Mouse (Mus musculus): ENCODE measurements around the gene Mapk1ip1l. TPM values are rescaled to one million over a fixed set of nuclear protein-coding genes. Genes with fewer than 3 reads are reported as not detected.
A peak's percentile ranks its signal among the peaks of the same experiment; 100 is the strongest.

Gene Mapk1ip1l
- polyA plus RNA-seq, 1 experiment from 2014 or later = 84.7 TPM

DNA sequence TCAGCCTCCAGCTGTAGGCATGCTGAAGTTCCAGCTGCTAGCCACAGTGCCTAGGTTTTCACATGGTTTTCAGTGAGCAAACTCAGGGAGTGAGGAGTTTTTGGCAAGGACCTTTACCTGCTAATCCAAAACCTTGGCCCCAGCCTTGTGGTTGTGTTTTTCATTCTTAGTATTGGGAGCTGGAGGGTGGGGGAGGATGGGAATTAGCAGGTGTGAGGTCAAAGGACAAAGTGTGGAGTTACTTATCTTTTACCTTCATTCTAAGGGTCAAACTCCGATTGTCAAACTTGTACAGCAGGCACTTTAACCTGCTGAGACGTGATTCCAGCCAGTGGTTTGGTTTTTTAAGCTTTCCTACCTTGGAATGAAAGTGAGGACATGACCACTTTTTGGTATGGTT, 1.8 kb upstream of the Mapk1ip1l start:
- Histone ChIP-seq H3K4me1 (replicated peaks; ENCODE audit: control insufficient read depth, insufficient read depth, low read length) (peaks cover 33% of the 10 kb centered on the region), H3K27me3 (replicated peaks; ENCODE audit: control insufficient read depth, insufficient read depth, low read length) (no peaks in the 10 kb centered on the region), H3K9ac (ENCODE audit: low read depth, low read length) (no peak overlapping the region), H3K4me3 (ENCODE audit: low read depth, low read length) (no peak overlapping the region), H3K27ac (ENCODE audit: low read depth, low read length) (peak overlapping the region; percentile 10; the same call in 1 of the 2 replicates), H3K9me3 (ENCODE audit: control insufficient read depth, low read length) (no peaks in the 10 kb centered on the region), H3K4me2 (no peak overlapping the region), H3K36me3 (ENCODE audit: control insufficient read depth, insufficient read depth, low read length) (peaks cover 2% of the 10 kb centered on the region; the same call in 1 of the 2 replicates)
- DNase-seq (ENCODE audit: low spot score) (no peak), ATAC-seq (replicated peaks; ENCODE audit: low FRiP score) (no peak)
- whole genome bisulfite sequencing = 48% methylated on average over 2 of the region's 2 CpGs

DNA sequence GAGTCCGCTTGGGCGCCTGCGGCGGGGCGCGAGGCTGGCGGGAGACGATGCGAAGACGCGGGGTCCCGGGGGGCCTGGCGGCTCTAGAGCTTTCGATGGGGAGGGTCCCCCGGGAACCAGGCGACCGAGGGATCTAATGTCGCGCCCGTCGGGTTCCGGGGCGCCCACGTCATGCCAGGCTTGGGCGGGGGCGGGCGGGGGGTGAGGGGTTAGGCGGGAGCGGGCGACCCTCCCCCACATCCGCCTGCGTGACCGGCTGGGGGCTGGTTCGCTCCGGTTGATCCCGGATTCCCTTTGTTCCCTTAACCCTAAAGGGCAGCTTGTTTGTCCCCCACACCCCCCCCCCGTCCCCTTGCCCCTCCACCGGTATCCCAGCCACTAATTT, 334 bp downstream of the Mapk1ip1l start:
- peaks cover 4% of the 10 kb centered on the region; the same call in 1 of the 2 replicates for H3K36me3 ChIP-seq (ENCODE audit: control insufficient read depth, insufficient read depth, low read length)
- peak; percentile 64 for ATAC-seq (replicated peaks; ENCODE audit: low FRiP score)
- H3K4me1 ChIP-seq (replicated peaks; ENCODE audit: control insufficient read depth, insufficient read depth, low read length) = peaks cover 33% of the 10 kb centered on the region
- H3K27ac ChIP-seq (ENCODE audit: low read depth, low read length) = peak overlapping the region; percentile 91
- no peaks in the 10 kb centered on the region for H3K9me3 ChIP-seq (ENCODE audit: control insufficient read depth, low read length)
- 1% methylated on average over 38 of the region's 38 CpGs for WGBS
- H3K27me3 ChIP-seq (replicated peaks; ENCODE audit: control insufficient read depth, insufficient read depth, low read length) = no peaks in the 10 kb centered on the region
- peak overlapping the region; percentile 93 for H3K4me2 ChIP-seq
- DNase-seq (ENCODE audit: low spot score) = peak; percentile 69
- H3K4me3 ChIP-seq (ENCODE audit: low read depth, low read length) = peak overlapping the region; percentile 85
- peak overlapping the region; percentile 93 for H3K9ac ChIP-seq (ENCODE audit: low read depth, low read length)

DNA sequence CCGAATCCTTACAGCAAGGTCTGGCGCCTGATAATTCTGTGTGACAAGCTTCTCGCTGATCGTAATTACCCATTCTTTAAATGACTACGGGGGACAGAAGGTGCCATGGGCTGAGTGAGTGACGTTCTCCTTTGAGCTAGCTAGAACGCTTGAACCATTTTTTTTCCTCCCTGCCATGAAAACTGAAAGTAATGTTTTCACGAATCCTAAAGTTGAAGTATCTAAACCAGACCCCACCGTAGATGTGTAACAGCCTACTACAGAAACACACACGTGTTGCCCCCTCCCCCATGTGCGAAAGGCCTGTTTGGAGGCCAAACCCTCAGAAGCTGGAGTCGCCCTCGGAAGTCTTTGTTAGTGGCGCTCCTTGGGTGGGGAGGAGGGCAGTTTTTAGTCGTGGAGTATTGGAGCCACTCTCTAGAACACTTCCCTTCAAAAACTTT, 774 bp downstream of the Mapk1ip1l start:
- Histone ChIP-seq H3K4me2 (peak overlapping the region; percentile 93), H3K4me3 (ENCODE audit: low read depth, low read length) (peak overlapping the region; percentile 85), H3K9ac (ENCODE audit: low read depth, low read length) (peak overlapping the region; percentile 93), H3K27ac (ENCODE audit: low read depth, low read length) (peak overlapping the region; percentile 91), H3K27me3 (replicated peaks; ENCODE audit: control insufficient read depth, insufficient read depth, low read length) (no peaks in the 10 kb centered on the region), H3K36me3 (ENCODE audit: control insufficient read depth, insufficient read depth, low read length) (peaks cover 4% of the 10 kb centered on the region; the same call in 1 of the 2 replicates), H3K9me3 (ENCODE audit: control insufficient read depth, low read length) (no peaks in the 10 kb centered on the region), H3K4me1 (replicated peaks; ENCODE audit: control insufficient read depth, insufficient read depth, low read length) (peaks cover 33% of the 10 kb centered on the region)
- DNase-seq (ENCODE audit: low spot score) (peak; percentile 54), ATAC-seq (replicated peaks; ENCODE audit: low FRiP score) (peak; percentile 44)
- WGBS = under 1% methylated on average over 15 of the region's 15 CpGs

DNA sequence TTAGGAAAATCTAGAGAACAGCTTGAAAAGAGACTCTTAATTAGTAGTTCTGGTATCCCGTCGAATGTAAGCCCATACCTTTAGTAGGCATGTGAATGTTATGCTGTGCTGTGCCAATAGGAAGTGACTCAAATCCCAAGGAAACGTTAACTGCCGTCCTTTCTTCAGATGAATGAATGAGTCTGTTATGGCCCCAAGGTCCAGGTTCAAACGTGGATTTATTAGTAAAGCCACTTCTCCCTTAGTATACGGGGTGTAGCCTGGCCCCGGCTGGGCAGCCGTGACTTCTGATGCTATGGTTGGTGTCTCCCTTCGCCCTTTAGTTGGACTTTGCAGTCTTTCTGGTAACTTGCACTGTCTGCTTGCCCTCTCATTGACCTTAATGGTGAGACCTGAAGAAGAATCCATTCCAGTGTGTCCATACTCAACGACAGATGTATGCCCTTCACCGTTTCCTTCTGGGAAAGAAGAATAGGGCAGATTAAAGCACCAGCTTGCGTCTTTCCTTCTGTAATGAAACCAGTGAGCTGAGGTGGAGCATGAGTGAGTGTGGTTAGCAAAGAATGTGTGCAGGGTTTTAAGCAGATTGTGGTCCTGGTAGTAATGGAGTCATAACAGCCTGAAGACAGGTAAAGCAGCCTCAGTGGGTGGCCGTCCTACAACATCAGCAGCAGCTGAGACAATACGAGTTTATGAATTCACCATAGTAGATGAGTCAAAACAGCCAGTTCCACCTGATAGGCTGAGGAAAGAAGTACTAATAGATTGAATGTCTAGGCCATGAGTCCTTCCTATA, 5.0 kb downstream of the Mapk1ip1l start:
- peaks cover 9% of the 10 kb centered on the region; the same call in 1 of the 2 replicates for H3K36me3 ChIP-seq (ENCODE audit: control insufficient read depth, insufficient read depth, low read length)
- no peak overlapping the region for H3K4me3 ChIP-seq (ENCODE audit: low read depth, low read length)
- H3K4me1 ChIP-seq (replicated peaks; ENCODE audit: control insufficient read depth, insufficient read depth, low read length) = peaks cover 26% of the 10 kb centered on the region
- 80% methylated on average over 14 of the region's 14 CpGs for WGBS
- no peak for ATAC-seq (replicated peaks; ENCODE audit: low FRiP score)
- H3K4me2 ChIP-seq = no peak overlapping the region
- no peak overlapping the region for H3K9ac ChIP-seq (ENCODE audit: low read depth, low read length)
- DNase-seq (ENCODE audit: low spot score) = no peak
- no peaks in the 10 kb centered on the region for H3K9me3 ChIP-seq (ENCODE audit: control insufficient read depth, low read length)
- H3K27ac ChIP-seq (ENCODE audit: low read depth, low read length) = no peak overlapping the region
- no peaks in the 10 kb centered on the region for H3K27me3 ChIP-seq (replicated peaks; ENCODE audit: control insufficient read depth, insufficient read depth, low read length)

DNA sequence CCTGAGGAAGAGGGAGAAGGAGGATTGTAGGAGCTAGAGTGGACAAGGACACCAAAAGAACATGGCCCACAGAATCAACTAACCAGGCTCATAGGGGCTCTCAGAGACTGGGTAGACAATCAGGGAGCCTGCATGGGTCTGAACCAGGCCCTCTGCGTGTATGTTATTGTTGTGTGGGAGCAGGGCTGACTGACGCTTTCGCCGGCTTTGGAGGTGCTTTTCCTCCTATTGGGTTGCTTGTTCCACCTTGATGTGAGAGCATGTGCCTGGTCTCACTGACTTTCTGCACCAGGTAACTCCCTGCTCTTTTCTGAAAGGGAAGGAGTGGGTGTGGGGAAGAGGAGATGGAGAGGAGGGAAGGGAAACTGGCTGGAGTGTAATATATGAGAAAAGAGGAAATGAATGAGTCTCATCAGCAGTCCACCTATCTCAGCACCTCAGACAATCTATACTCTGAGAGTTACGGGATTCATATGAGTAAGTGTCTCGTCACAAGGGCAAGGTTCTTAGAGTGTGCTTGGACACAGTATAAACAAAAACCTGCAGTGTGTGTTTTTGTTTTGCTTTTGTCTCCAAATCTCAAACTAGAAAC, 6.8 kb downstream of the Mapk1ip1l start:
- 82% methylated on average over 6 of the region's 6 CpGs for WGBS
- Histone ChIP-seq H3K4me3 (ENCODE audit: low read depth, low read length) (no peak overlapping the region), H3K9me3 (ENCODE audit: control insufficient read depth, low read length) (no peaks in the 10 kb centered on the region), H3K4me2 (no peak overlapping the region), H3K4me1 (replicated peaks; ENCODE audit: control insufficient read depth, insufficient read depth, low read length) (peaks cover 20% of the 10 kb centered on the region), H3K36me3 (ENCODE audit: control insufficient read depth, insufficient read depth, low read length) (peaks cover 12% of the 10 kb centered on the region; the same call in 1 of the 2 replicates), H3K27me3 (replicated peaks; ENCODE audit: control insufficient read depth, insufficient read depth, low read length) (no peaks in the 10 kb centered on the region), H3K9ac (ENCODE audit: low read depth, low read length) (peak overlapping the region; percentile 12; the same call in 1 of the 2 replicates), H3K27ac (ENCODE audit: low read depth, low read length) (no peak overlapping the region)
- DNase-seq (ENCODE audit: low spot score) = no peak
- no peak for ATAC-seq (replicated peaks; ENCODE audit: low FRiP score)

DNA sequence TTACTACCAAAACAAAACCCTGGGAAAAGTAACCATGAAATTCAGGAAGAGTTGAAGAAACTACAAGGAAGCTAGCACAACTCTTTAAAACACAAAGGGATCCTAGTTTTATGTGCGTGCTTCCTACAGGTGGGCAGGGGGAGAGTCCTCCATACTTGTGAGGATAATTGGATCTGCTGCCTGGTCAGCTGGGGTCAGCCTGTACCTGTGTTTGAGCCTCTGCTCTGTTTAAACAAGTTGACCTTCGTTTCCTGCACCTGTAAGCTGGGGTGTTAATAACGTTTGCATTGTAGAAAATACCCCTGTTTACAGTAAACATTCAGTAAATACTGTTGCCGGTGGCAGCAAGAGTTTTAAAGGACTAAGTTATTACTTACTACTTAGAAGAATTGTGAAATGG, 7.9 kb downstream of the Mapk1ip1l start:
- H3K27ac ChIP-seq (ENCODE audit: low read depth, low read length) = no peak overlapping the region
- H3K9ac ChIP-seq (ENCODE audit: low read depth, low read length) = no peak overlapping the region
- H3K4me1 ChIP-seq (replicated peaks; ENCODE audit: control insufficient read depth, insufficient read depth, low read length) = peaks cover 10% of the 10 kb centered on the region; the same call in 1 of the 2 replicates
- no peak for DNase-seq (ENCODE audit: low spot score)
- no peak overlapping the region for H3K4me3 ChIP-seq (ENCODE audit: low read depth, low read length)
- no peaks in the 10 kb centered on the region for H3K27me3 ChIP-seq (replicated peaks; ENCODE audit: control insufficient read depth, insufficient read depth, low read length)
- 73% methylated on average over 4 of the region's 4 CpGs for WGBS
- no peak for ATAC-seq (replicated peaks; ENCODE audit: low FRiP score)
- no peaks in the 10 kb centered on the region for H3K9me3 ChIP-seq (ENCODE audit: control insufficient read depth, low read length)
- no peak overlapping the region for H3K4me2 ChIP-seq
- peaks cover 22% of the 10 kb centered on the region for H3K36me3 ChIP-seq (ENCODE audit: control insufficient read depth, insufficient read depth, low read length)

DNA sequence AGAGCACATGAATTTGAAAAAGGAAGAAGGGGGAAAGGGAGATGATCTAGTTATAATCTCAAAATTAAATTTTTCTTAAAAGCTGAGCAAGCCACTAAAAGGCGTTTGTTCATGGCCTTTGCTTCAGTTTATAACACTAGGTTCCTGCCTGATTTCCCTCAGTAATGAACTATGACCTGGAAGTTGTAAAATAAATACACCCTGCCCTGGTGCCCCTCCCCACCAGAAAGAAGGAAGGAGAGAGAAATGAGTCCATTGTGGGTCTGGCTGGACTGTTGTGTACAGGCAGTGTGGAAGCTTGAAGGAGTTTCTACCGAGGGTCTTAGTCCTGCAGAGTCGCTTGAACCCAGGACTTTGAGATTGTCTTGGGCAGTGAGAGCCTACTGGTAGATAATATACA, 9.6 kb downstream of the Mapk1ip1l start:
- H3K36me3 ChIP-seq (ENCODE audit: control insufficient read depth, insufficient read depth, low read length) = peaks cover 29% of the 10 kb centered on the region

DNA sequence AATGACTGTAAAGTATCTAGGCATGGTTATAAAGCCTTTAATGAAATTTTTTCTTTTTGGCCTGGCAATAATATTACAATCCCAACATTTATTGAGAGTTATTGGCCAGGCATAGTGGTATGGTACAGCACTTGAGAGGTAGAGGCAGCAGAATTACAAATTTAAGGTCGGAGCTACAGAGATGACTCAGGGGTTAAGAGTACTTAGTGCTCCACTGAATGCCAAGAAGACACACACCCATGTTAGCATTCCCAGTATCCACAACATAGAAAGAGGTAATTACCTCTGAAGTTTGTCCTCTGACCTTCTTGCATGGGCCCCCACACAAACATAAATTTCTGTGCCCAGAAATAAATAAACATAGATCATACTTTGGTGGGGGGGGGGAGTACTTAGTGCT, 11.0 kb downstream of the Mapk1ip1l start:
- DNase-seq (ENCODE audit: low spot score) (no peak), ATAC-seq (replicated peaks; ENCODE audit: low FRiP score) (no peak)
- Histone ChIP-seq H3K27ac (ENCODE audit: low read depth, low read length) (no peak overlapping the region), H3K4me3 (ENCODE audit: low read depth, low read length) (no peak overlapping the region), H3K9ac (ENCODE audit: low read depth, low read length) (no peak overlapping the region), H3K27me3 (replicated peaks; ENCODE audit: control insufficient read depth, insufficient read depth, low read length) (no peaks in the 10 kb centered on the region), H3K4me2 (no peak overlapping the region), H3K36me3 (ENCODE audit: control insufficient read depth, insufficient read depth, low read length) (peaks cover 29% of the 10 kb centered on the region), H3K4me1 (replicated peaks; ENCODE audit: control insufficient read depth, insufficient read depth, low read length) (peaks cover 8% of the 10 kb centered on the region; the same call in 1 of the 2 replicates), H3K9me3 (ENCODE audit: control insufficient read depth, low read length) (no peaks in the 10 kb centered on the region)
- 97% methylated on average over 1 of the region's 1 CpGs for WGBS

More for the DNA sequence above, 9.6 kb downstream of the Mapk1ip1l start:
- ATAC-seq (replicated peaks; ENCODE audit: low FRiP score) = no peak
- H3K9ac ChIP-seq (ENCODE audit: low read depth, low read length) = no peak overlapping the region
- no peak for DNase-seq (ENCODE audit: low spot score)
- no peak overlapping the region for H3K4me2 ChIP-seq
- H3K9me3 ChIP-seq (ENCODE audit: control insufficient read depth, low read length) = no peaks in the 10 kb centered on the region
- whole genome bisulfite sequencing = 79% methylated on average over 3 of the region's 3 CpGs
- no peak overlapping the region for H3K27ac ChIP-seq (ENCODE audit: low read depth, low read length)
- H3K4me1 ChIP-seq (replicated peaks; ENCODE audit: control insufficient read depth, insufficient read depth, low read length) = peaks cover 9% of the 10 kb centered on the region; the same call in 1 of the 2 replicates
- H3K27me3 ChIP-seq (replicated peaks; ENCODE audit: control insufficient read depth, insufficient read depth, low read length) = no peaks in the 10 kb centered on the region
- no peak overlapping the region for H3K4me3 ChIP-seq (ENCODE audit: low read depth, low read length)

All from liver, embryonic 11.5 days (tissue).